Mouse (Mus musculus): ENCODE results near the gene Lims1. TPM values are rescaled to one million over a fixed set of nuclear protein-coding genes. Genes with fewer than 3 reads are reported as not detected.
A peak's percentile ranks its signal among the peaks of the same experiment; 100 is the strongest.

Gene Lims1
- polyA plus RNA-seq, 1 experiment = 19.9 TPM

DNA sequence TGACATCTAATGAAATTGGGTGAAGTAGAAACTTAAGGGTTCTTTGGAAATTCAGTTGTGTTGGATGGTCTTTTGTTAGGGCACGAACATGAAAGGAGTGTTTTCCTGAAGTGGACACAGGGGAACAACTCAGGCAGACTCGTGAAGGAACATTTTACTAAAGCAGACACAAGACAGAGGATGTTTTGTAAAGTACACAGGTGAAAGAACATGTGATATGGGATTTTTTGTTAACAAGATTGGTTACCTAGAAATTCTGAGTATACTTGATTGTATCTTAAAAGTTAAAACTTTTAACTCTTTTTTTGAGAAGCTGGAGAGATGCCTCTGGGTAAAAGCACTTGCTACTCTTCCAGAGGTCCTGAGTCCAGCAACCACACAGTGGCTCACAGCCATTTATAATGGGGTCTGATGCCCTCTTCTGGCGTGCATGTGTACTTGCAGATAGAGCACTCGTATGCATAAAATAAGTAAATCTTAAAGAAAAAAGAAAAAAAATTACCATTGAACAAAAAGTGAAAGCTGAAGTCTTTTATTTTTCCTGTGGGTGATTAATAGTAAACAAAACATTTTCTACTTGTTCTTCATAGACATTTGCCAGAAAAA lies 54.4 kb downstream of the Lims1 start:
- no peak for TF ChIP-seq POLR2A (IDR thresholded peaks at IDR 0.05; ENCODE audit: extremely low read depth, insufficient read depth, low read length)
- TF ChIP-seq CTCF (IDR thresholded peaks at IDR 0.05; ENCODE audit: extremely low read depth, insufficient read depth, low read length) = peak; percentile 71
- Histone ChIP-seq H3K4me3 (ENCODE audit: insufficient read depth, low read length) (no peak overlapping the region), H3K27ac (ENCODE audit: insufficient read depth, low read length) (no peak overlapping the region), H3K4me1 (ENCODE audit: control insufficient read depth, insufficient read depth, low read length) (peaks cover 8% of the 10 kb centered on the region; the same call in 1 of the 2 replicates)

DNA sequence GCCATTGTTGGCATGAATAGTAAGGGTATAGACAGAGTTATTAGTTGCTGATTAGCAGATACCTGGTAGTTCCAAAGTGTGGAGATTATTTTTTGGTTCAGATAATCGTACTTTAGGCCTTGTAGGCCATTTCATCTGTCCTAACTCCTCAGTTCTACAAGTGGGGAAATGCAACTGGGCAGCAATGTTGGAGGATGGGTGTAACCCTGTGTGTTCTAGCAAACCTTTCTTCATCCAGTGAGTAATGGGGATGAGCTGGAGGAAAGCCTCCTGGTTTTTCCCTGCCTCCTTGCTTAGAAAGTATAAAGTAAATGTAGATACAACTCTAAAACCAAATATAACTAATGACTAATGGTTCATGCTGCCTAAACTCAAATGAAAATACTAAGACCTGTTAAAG lies 55.1 kb downstream of the Lims1 start:
- Histone ChIP-seq H3K4me1 (ENCODE audit: control insufficient read depth, insufficient read depth, low read length) (peaks cover 10% of the 10 kb centered on the region; the same call in 1 of the 2 replicates), H3K27ac (ENCODE audit: insufficient read depth, low read length) (no peak overlapping the region), H3K4me3 (ENCODE audit: insufficient read depth, low read length) (no peak overlapping the region)
- TF ChIP-seq POLR2A (IDR thresholded peaks at IDR 0.05; ENCODE audit: extremely low read depth, insufficient read depth, low read length) (no peak), CTCF (IDR thresholded peaks at IDR 0.05; ENCODE audit: extremely low read depth, insufficient read depth, low read length) (no peak)

DNA sequence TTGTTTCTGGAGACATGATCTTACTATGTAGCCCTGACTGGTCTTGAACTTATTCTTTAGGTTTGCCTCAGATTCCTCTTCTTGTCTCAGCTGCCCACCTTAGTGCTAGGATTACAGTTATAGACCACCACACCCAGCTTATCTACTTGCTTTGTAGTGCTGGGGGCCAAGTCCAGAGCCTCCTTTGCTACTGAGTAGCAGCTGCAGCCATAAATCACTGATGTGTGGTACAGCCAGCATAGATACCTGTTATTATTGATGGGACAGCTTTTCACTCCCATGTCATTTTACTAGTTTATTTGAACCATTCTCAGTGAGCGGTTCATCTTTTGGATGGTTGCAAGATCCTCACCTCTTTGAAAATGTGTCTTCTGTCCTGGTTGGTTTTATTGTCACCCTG lies 56.4 kb downstream of the Lims1 start:
- H3K4me3 ChIP-seq (ENCODE audit: insufficient read depth, low read length) = no peak overlapping the region
- TF ChIP-seq POLR2A (IDR thresholded peaks at IDR 0.05; ENCODE audit: extremely low read depth, insufficient read depth, low read length) (no peak), CTCF (IDR thresholded peaks at IDR 0.05; ENCODE audit: extremely low read depth, insufficient read depth, low read length) (no peak)
- no peak overlapping the region for H3K27ac ChIP-seq (ENCODE audit: insufficient read depth, low read length)
- H3K4me1 ChIP-seq (ENCODE audit: control insufficient read depth, insufficient read depth, low read length) = peaks cover 18% of the 10 kb centered on the region

DNA sequence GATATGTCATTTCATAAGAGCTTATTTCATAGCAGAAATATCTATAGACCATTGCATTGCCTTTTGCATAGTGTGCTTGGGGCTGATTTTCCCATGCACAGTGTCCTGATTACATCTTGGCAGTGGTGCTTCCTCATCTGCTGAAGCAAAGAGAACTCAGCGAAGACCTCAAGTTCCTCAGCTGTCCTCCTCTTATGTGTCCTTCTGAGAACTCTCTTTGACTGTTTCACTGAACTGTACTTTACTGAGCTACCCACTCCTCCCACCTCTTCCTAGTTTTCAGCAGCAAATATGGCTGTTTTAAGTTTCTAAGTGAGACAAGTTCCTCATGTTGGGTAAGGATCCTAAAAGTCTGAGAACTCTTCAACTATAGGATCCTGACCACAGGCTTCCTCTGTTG lies 58.6 kb downstream of the Lims1 start:
- H3K27ac ChIP-seq (ENCODE audit: insufficient read depth, low read length) = peak overlapping the region; percentile 96
- H3K4me1 ChIP-seq (ENCODE audit: control insufficient read depth, insufficient read depth, low read length) = peaks cover 22% of the 10 kb centered on the region
- TF ChIP-seq CTCF (IDR thresholded peaks at IDR 0.05; ENCODE audit: extremely low read depth, insufficient read depth, low read length) = no peak
- no peak for TF ChIP-seq POLR2A (IDR thresholded peaks at IDR 0.05; ENCODE audit: extremely low read depth, insufficient read depth, low read length)
- H3K4me3 ChIP-seq (ENCODE audit: insufficient read depth, low read length) = no peak overlapping the region

DNA sequence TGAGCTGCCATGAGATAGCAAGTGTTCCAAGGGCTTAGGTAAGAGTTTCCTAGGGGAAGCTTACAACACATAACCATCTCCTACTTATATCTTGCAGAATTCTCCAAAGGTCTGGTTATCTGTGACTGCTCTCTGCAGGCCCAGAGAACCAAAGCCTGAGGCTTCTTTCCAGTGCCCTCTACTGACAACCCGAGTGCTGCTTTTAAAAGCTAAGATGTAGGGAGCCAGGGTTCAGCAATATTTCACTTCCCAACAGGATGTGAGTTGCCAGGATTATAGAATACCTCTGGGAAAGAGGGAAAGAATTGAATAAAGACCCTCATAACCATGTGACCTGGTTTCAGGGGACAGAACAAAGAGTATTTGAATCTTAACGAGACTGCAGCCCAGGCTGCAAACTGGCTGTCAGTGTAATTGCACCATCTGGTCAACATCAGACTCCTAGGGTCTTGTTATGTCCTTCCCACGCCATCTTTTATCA lies 59.4 kb downstream of the Lims1 start:
- TF ChIP-seq POLR2A (IDR thresholded peaks at IDR 0.05; ENCODE audit: extremely low read depth, insufficient read depth, low read length) (no peak), CTCF (IDR thresholded peaks at IDR 0.05; ENCODE audit: extremely low read depth, insufficient read depth, low read length) (no peak)
- Histone ChIP-seq H3K4me3 (ENCODE audit: insufficient read depth, low read length) (no peak overlapping the region), H3K27ac (ENCODE audit: insufficient read depth, low read length) (peak overlapping the region; percentile 96), H3K4me1 (ENCODE audit: control insufficient read depth, insufficient read depth, low read length) (peaks cover 22% of the 10 kb centered on the region)

DNA sequence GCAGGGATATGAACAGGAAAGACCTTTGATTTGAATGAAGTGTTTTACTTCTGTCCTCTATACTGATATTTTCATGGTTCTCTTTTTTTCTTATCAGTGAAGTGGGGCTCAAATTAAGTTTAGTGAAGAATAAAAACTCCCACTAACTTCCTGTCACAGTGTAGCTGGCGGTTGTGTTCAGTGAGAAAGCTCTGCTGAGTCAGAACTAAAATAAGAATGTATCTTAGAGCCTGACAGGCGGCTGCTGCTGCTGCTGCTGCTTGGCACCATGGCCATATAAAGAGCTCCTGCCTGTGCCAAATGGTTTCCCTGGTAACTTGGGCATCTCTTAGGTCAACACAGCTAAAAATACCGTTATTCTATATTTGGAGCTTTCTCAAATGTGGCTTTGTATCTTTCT lies 60.0 kb downstream of the Lims1 start:
- TF ChIP-seq CTCF (IDR thresholded peaks at IDR 0.05; ENCODE audit: extremely low read depth, insufficient read depth, low read length) (no peak), POLR2A (IDR thresholded peaks at IDR 0.05; ENCODE audit: extremely low read depth, insufficient read depth, low read length) (no peak)
- Histone ChIP-seq H3K4me3 (ENCODE audit: insufficient read depth, low read length) (no peak overlapping the region), H3K27ac (ENCODE audit: insufficient read depth, low read length) (0 out of 2 replicates have a peak overlapping the region, but pooled peaks have one; percentile 96), H3K4me1 (ENCODE audit: control insufficient read depth, insufficient read depth, low read length) (peaks cover 22% of the 10 kb centered on the region)

DNA sequence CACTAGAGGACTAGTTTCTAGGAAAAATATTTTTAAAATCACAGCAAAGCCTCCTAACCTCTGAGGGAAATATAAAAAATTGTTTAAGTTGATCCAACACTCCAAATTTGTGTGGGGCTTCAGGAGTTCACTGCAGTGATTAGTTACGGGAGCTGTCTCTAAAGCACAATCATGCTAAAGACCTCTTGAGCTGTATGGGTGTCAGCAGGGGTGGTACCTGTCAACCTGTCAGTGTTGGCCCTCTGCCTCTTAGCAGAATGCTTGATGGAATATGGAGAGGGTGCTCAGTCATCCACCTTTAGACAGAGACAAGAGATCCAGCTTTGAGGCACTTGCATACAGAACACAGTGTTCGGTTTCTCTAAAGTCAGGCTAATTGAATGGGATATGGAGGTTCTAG lies 60.5 kb downstream of the Lims1 start:
- Histone ChIP-seq H3K27ac (ENCODE audit: insufficient read depth, low read length) (peak overlapping the region; percentile 73), H3K4me3 (ENCODE audit: insufficient read depth, low read length) (no peak overlapping the region), H3K4me1 (ENCODE audit: control insufficient read depth, insufficient read depth, low read length) (peaks cover 21% of the 10 kb centered on the region)
- TF ChIP-seq CTCF (IDR thresholded peaks at IDR 0.05; ENCODE audit: extremely low read depth, insufficient read depth, low read length) (no peak), POLR2A (IDR thresholded peaks at IDR 0.05; ENCODE audit: extremely low read depth, insufficient read depth, low read length) (no peak)

DNA sequence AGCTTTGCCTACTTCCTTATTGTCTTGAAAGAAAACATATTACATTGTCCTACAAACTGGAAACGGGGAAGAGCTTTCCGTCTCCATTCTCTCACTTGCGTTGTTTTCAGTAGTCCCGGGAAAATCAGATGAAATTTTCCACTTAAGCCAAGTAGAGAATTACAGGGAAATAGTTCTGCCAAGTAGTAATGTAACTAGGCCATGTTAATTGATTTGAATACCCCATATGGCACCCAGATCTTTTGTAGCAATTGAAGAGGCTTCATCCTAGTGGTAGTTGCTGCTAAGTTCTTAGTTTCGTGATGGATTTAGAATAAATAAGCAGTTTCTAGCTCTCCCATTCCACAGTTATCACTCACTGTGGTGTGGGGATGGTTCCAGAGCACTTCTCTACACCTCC lies 62.4 kb downstream of the Lims1 start:
- Histone ChIP-seq H3K4me3 (ENCODE audit: insufficient read depth, low read length) (no peak overlapping the region), H3K4me1 (ENCODE audit: control insufficient read depth, insufficient read depth, low read length) (peaks cover 22% of the 10 kb centered on the region), H3K27ac (ENCODE audit: insufficient read depth, low read length) (no peak overlapping the region)
- no peak for TF ChIP-seq POLR2A (IDR thresholded peaks at IDR 0.05; ENCODE audit: extremely low read depth, insufficient read depth, low read length)
- TF ChIP-seq CTCF (IDR thresholded peaks at IDR 0.05; ENCODE audit: extremely low read depth, insufficient read depth, low read length) = no peak

DNA sequence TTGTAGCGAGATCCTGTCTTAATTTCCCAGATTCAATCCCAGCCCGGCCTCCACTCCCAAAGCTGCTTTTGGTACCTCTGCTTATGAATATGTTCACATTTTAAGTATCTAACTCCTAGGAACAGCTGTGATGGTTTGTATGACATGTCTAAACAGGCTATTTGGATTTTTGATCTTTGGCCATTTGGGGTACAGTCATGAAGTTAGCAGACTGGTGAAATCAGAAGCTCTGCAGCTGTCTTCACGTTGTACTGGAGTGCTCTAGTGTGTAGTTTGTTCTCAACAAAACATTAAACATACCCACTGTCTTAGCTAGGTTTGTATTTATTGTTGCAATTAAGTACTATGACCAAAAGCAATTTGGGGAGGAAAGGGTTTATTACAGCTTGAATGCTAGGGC lies 63.7 kb downstream of the Lims1 start:
- no peak for TF ChIP-seq CTCF (IDR thresholded peaks at IDR 0.05; ENCODE audit: extremely low read depth, insufficient read depth, low read length)
- no peak for TF ChIP-seq POLR2A (IDR thresholded peaks at IDR 0.05; ENCODE audit: extremely low read depth, insufficient read depth, low read length)
- no peak overlapping the region for H3K4me3 ChIP-seq (ENCODE audit: insufficient read depth, low read length)
- H3K27ac ChIP-seq (ENCODE audit: insufficient read depth, low read length) = peak overlapping the region; percentile 35
- peaks cover 21% of the 10 kb centered on the region for H3K4me1 ChIP-seq (ENCODE audit: control insufficient read depth, insufficient read depth, low read length)

DNA sequence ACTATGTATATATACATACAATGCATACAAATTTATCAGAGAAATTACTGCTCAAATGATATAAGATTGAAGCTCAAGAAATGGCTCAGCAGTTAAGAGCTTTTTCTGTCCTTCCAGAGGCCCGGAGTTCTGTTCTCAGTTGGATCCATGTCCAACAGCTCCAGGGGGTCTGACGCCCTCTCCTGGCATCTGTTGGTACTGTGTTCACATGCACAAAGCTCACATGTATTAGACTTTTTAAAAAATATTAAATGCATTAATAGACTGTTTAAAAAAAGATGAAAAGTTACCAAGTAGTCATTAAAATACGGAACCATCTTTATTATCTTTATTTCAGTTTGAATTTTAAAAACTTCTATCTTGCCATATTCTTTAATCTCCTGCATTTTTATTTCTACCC lies 65.4 kb downstream of the Lims1 start:
- TF ChIP-seq CTCF (IDR thresholded peaks at IDR 0.05; ENCODE audit: extremely low read depth, insufficient read depth, low read length) = no peak
- no peak for TF ChIP-seq POLR2A (IDR thresholded peaks at IDR 0.05; ENCODE audit: extremely low read depth, insufficient read depth, low read length)
- Histone ChIP-seq H3K27ac (ENCODE audit: insufficient read depth, low read length) (no peak overlapping the region), H3K4me1 (ENCODE audit: control insufficient read depth, insufficient read depth, low read length) (peaks cover 18% of the 10 kb centered on the region), H3K4me3 (ENCODE audit: insufficient read depth, low read length) (no peak overlapping the region)
